Mouse (Mus musculus): ENCODE data around the gene Scrn1. TPM values are rescaled to one million over a fixed set of nuclear protein-coding genes. Genes with fewer than 3 reads are reported as not detected.

Scrn1 gene
- total and polyA plus RNA-seq, 2 experiments: under 0.01 TPM; not detected in 1

DNA sequence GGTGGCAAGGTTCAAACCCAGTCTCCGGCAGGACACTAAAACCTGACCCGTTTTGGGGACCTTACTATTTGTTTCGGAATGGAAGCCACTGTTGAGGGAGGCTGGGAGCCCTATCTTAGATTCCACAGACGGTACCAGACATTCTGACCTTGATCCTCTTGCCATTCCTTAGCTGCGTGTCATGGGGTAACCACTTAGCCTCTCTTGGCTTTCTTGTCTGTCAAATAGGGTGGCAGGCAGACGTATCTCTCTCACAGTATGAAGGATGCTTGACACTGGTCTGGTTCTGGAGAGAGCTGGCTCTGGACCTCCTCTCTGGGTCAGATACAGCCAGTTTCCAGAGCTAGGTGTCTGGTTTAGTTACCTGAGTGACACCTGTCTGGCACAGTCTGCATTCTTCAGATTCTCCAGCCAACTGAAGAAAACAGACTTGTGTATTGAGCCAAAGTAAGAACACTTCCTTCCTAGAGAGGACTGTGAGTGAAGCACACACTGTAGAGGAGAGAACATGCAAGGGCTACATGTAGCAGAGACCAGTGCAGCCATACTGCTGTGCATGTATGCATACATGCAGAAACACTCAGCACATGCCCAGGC is 80.2 kb downstream of the Scrn1 start:
- Histone ChIP-seq H3K79me2 (ENCODE audit: control insufficient read depth, insufficient read depth, low read length) (no peaks in the 10 kb centered on the region; the same call in 1 of the 2 replicates), H3K4me3 (ENCODE audit: insufficient read depth, low read depth, low read length) (no peak overlapping the region), H3K27me3 (ENCODE audit: control insufficient read depth, insufficient read depth, low read length) (no peaks in the 10 kb centered on the region), H3K36me3 (ENCODE audit: control insufficient read depth, insufficient read depth, low read length) (peaks cover 9% of the 10 kb centered on the region; the same call in 1 of the 2 replicates), H3K27ac (replicated peaks; ENCODE audit: insufficient read depth, low read depth, low read length) (no peak overlapping the region), H3K9ac (ENCODE audit: low read depth, low read length) (no peak overlapping the region), H3K4me1 (ENCODE audit: control insufficient read depth, insufficient read depth, low read length) (0 out of 2 replicates have a peak, but pooled peaks cover 4% of the 10 kb centered on the region)
- 71% methylated on average over 6 of the region's 6 CpGs for WGBS
- no peak for DNase-seq (ENCODE audit: extremely low read depth, low read depth, low spot score)
- no peak for TF ChIP-seq CTCF (IDR thresholded peaks at IDR 0.05; ENCODE audit: low read depth, low read length)
- TF ChIP-seq POLR2A (IDR thresholded peaks at IDR 0.05; ENCODE audit: extremely low read depth, insufficient read depth, low read length): no peak

DNA sequence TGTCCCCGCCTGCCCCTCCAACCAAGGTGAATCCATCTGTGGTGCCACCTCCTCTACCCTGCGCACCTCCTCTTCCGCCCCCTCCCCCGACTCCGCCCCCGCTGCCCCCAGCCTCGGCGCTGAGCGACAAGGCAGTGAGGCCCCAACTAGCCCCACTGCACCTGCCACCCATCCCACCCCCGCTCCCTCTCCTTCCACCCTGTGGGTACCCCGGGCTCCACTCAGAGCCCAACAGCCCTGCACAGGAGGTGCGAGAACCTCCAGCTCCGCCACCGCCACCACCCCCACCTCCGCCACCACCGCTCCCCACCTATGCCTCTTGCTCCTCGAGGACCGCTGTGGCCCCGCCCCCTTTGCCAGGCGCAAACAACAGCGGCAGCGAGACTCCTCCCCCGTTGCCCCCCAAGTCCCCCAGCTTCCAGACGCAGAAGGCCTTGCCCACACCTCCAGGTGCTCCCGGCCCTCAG is 80.8 kb downstream of the Scrn1 start:
- Histone ChIP-seq H3K27me3 (ENCODE audit: control insufficient read depth, insufficient read depth, low read length) (no peaks in the 10 kb centered on the region), H3K4me1 (ENCODE audit: control insufficient read depth, insufficient read depth, low read length) (0 out of 2 replicates have a peak, but pooled peaks cover 3% of the 10 kb centered on the region), H3K9ac (ENCODE audit: low read depth, low read length) (no peak overlapping the region), H3K79me2 (ENCODE audit: control insufficient read depth, insufficient read depth, low read length) (no peaks in the 10 kb centered on the region; the same call in 1 of the 2 replicates), H3K36me3 (ENCODE audit: control insufficient read depth, insufficient read depth, low read length) (peaks cover 9% of the 10 kb centered on the region; the same call in 1 of the 2 replicates), H3K4me3 (ENCODE audit: insufficient read depth, low read depth, low read length) (no peak overlapping the region), H3K27ac (replicated peaks; ENCODE audit: insufficient read depth, low read depth, low read length) (no peak overlapping the region)
- WGBS: 66% methylated on average over 25 of the region's 25 CpGs
- TF ChIP-seq POLR2A (IDR thresholded peaks at IDR 0.05; ENCODE audit: extremely low read depth, insufficient read depth, low read length) (no peak), CTCF (IDR thresholded peaks at IDR 0.05; ENCODE audit: low read depth, low read length) (no peak)
- DNase-seq (ENCODE audit: extremely low read depth, low read depth, low spot score): no peak

DNA sequence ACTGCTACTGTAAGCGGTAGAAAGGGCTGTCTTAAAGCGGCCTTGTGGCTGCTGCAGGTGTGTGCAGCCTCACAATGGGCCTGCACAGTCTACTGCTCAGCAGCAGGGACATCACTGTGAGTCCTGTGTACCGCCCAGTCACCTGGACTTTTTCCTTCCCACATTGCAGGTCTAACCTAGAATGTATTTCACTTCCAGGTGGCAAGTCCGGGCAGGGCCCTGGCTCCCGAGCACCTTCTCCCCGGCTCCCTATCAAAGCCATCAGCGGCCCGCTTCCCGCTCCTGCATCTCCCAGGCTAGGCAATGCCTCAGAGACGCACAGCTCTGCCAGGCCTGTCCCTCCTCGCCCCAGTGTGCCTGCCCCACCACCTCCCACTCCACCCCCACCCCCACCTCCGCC is 81.3 kb downstream of the Scrn1 start:
- Histone ChIP-seq H3K9ac (ENCODE audit: low read depth, low read length) (no peak overlapping the region), H3K27ac (replicated peaks; ENCODE audit: insufficient read depth, low read depth, low read length) (no peak overlapping the region), H3K36me3 (ENCODE audit: control insufficient read depth, insufficient read depth, low read length) (peaks cover 9% of the 10 kb centered on the region; the same call in 1 of the 2 replicates), H3K4me3 (ENCODE audit: insufficient read depth, low read depth, low read length) (no peak overlapping the region), H3K27me3 (ENCODE audit: control insufficient read depth, insufficient read depth, low read length) (no peaks in the 10 kb centered on the region), H3K4me1 (ENCODE audit: control insufficient read depth, insufficient read depth, low read length) (0 out of 2 replicates have a peak, but pooled peaks cover under 1% of the 10 kb centered on the region), H3K79me2 (ENCODE audit: control insufficient read depth, insufficient read depth, low read length) (no peaks in the 10 kb centered on the region; the same call in 1 of the 2 replicates)
- WGBS: 81% methylated on average over 12 of the region's 12 CpGs
- TF ChIP-seq POLR2A (IDR thresholded peaks at IDR 0.05; ENCODE audit: extremely low read depth, insufficient read depth, low read length) (no peak), CTCF (IDR thresholded peaks at IDR 0.05; ENCODE audit: low read depth, low read length) (no peak)
- DNase-seq (ENCODE audit: extremely low read depth, low read depth, low spot score): no peak

DNA sequence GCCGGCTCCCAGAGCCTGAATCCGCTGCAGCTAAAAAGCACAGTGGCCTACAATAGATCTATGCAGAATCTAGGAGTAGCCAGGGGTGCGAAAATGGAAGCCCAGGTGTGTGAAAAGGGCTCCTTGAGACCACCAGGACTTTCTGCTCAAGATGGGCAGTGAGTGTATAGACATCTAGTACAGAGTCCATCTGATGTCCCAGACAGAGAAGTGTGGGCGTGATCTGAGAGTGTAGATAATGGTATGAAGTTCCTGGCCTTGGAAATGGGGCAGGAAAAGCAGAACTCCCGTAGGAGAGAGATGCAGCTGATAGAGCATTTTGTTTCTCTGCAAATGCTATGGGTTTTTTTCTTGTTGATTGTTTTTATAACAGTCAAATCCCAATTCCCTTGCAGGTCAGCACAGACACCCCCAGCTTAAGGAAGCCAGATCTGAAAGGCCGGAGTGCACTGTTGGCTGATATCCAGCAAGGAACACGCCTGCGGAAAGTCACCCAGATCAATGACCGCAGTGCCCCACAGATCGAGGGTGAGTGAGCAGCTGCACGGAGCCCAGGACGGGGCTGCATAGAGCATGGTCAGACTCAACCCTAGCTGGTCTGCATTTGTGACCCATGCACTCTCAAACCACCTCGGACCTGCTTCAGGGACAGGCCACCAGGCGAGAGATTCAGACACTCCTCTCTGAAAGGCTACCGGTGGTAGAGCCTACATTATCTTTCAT is 84.7 kb downstream of the Scrn1 start:
- H3K9ac ChIP-seq (ENCODE audit: low read depth, low read length): no peak overlapping the region
- peaks cover 4% of the 10 kb centered on the region; the same call in 1 of the 2 replicates for H3K36me3 ChIP-seq (ENCODE audit: control insufficient read depth, insufficient read depth, low read length)
- 51% methylated on average over 15 of the region's 15 CpGs for WGBS
- H3K27ac ChIP-seq (replicated peaks; ENCODE audit: insufficient read depth, low read depth, low read length): no peak overlapping the region
- H3K79me2 ChIP-seq (ENCODE audit: control insufficient read depth, insufficient read depth, low read length): no peaks in the 10 kb centered on the region; the same call in 1 of the 2 replicates
- H3K4me1 ChIP-seq (ENCODE audit: control insufficient read depth, insufficient read depth, low read length): no peaks in the 10 kb centered on the region
- H3K27me3 ChIP-seq (ENCODE audit: control insufficient read depth, insufficient read depth, low read length): no peaks in the 10 kb centered on the region
- no peak overlapping the region for H3K4me3 ChIP-seq (ENCODE audit: insufficient read depth, low read depth, low read length)
- TF ChIP-seq CTCF (IDR thresholded peaks at IDR 0.05; ENCODE audit: low read depth, low read length) (no peak), POLR2A (IDR thresholded peaks at IDR 0.05; ENCODE audit: extremely low read depth, insufficient read depth, low read length) (no peak)
- peak; percentile 41 for DNase-seq (ENCODE audit: extremely low read depth, low read depth, low spot score)

DNA sequence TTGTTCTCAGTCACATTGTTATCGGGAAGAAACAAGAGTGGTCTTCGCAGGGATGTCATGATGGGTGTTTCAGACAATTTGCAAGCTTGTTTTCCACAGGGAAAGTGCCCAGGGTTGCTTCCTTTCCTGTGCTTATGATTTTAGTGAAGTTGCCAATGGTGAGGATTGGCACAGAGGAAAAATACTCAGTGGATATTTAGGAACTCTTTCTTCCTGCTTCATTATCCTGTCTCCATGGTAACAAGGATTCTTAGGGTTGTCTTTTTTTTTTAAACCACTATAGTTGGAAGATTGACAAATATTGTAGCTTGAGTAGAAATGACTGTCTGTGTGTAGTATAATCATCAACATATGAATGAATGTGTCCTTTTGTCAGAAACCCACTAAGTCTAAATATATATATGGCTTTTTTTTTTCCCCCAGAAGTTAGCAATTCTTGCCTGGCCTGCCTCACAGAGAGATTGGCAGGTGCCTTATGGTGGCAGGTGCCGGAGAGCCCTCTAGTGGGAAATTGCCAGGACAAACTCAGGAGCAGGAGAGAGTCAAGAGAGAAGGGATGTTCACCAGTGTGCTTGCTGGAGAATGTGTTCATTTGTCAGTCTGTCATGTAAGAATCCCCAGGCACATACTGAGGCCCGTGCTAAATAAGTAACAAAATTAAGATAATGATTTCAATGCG is 87.5 kb downstream of the Scrn1 start:
- TF ChIP-seq CTCF (IDR thresholded peaks at IDR 0.05; ENCODE audit: low read depth, low read length) (peak; percentile 66), POLR2A (IDR thresholded peaks at IDR 0.05; ENCODE audit: extremely low read depth, insufficient read depth, low read length) (no peak)
- H3K27ac ChIP-seq (replicated peaks; ENCODE audit: insufficient read depth, low read depth, low read length): no peak overlapping the region
- WGBS: 83% methylated on average over 5 of the region's 5 CpGs
- H3K27me3 ChIP-seq (ENCODE audit: control insufficient read depth, insufficient read depth, low read length): no peaks in the 10 kb centered on the region
- H3K4me1 ChIP-seq (ENCODE audit: control insufficient read depth, insufficient read depth, low read length): peaks cover 4% of the 10 kb centered on the region; the same call in 1 of the 2 replicates
- peak; percentile 38 for DNase-seq (ENCODE audit: extremely low read depth, low read depth, low spot score)
- H3K79me2 ChIP-seq (ENCODE audit: control insufficient read depth, insufficient read depth, low read length): peaks cover 3% of the 10 kb centered on the region; the same call in 1 of the 2 replicates
- peaks cover 2% of the 10 kb centered on the region; the same call in 1 of the 2 replicates for H3K36me3 ChIP-seq (ENCODE audit: control insufficient read depth, insufficient read depth, low read length)
- no peak overlapping the region for H3K9ac ChIP-seq (ENCODE audit: low read depth, low read length)
- no peak overlapping the region for H3K4me3 ChIP-seq (ENCODE audit: insufficient read depth, low read depth, low read length)

All from liver, adult 2 months (tissue).